9 mouse cellular contexts compared by ENCODE assay signal in the genomic region with DNA sequence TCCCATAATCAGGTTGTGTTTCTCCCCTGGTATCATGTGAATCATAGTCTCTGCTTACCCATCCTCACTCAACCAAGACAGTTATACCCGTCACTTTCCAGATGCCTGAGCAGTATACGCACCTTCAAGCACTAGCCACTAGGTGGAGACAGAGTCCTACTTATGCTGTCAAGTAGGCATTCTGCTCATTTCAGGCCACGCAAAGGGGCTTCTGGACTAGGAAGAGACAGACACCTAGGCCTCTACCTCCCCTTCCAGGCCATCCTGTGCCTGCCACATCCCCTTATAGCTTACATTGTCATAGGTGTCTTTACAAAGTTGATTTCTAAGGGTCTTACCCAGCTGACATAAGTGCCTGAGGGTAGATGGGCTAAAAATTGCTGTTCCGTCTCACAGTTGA. TPM values are rescaled to one million over a fixed set of nuclear protein-coding genes. Genes with fewer than 3 reads are reported as not detected.
A peak's percentile ranks its signal among the peaks of the same experiment; 100 is the strongest.
DNase-seq lines count a peak whose midpoint lies in the region; ATAC-seq lines count a peak whose summit lies in the region.
"Had no signal": no experiment of that assay in that cellular context is flagged by ENCODE, and none has a peak within 500 bp of the region (broad histone marks: within the 10 kb centered on the region; RNA-seq: fewer than 3 reads in every experiment).

No protein-coding gene starts in this region.

- 0 out of 2 replicates have a peak, but pooled peaks cover 4% of the 10 kb centered on the region for H3K4me1 ChIP-seq in heart, embryonic 11.5 days (ENCODE audit: control insufficient read depth, insufficient read depth, low read length)
- peaks cover 32% of the 10 kb centered on the region for H3K4me1 ChIP-seq in forebrain, embryonic 11.5 days (replicated peaks; ENCODE audit: control insufficient read depth, insufficient read depth, low read length)

- no peak overlapping the region for H3K27ac ChIP-seq in heart, embryonic 11.5 days (ENCODE audit: low read depth, low read length)
- H3K27ac ChIP-seq in forebrain, embryonic 11.5 days (ENCODE audit: low read depth, low read length): no peak overlapping the region
- H3K27ac ChIP-seq: macrophage had no signal

- WGBS in heart, embryonic 11.5 days (ENCODE audit: insufficient replicate concordance): 23% methylated on average over 4 of the region's 4 CpGs
- WGBS in forebrain, embryonic 11.5 days: 23% methylated on average over 4 of the region's 4 CpGs

- peaks cover 4% of the 10 kb centered on the region; the same call in 1 of the 2 replicates for H3K9me3 ChIP-seq in heart, embryonic 11.5 days (replicated peaks; ENCODE audit: control insufficient read depth, low read length)
- H3K9me3 ChIP-seq in forebrain, embryonic 11.5 days (ENCODE audit: control insufficient read depth, low read length): no peaks in the 10 kb centered on the region

- peaks cover 11% of the 10 kb centered on the region for H3K27me3 ChIP-seq in heart, embryonic 11.5 days (ENCODE audit: control insufficient read depth, insufficient read depth, low read length)
- H3K27me3 ChIP-seq in forebrain, embryonic 11.5 days (ENCODE audit: control insufficient read depth, insufficient read depth, low read length): no peaks in the 10 kb centered on the region

- H3K36me3 ChIP-seq in heart, embryonic 11.5 days (ENCODE audit: control insufficient read depth, insufficient read depth, low read length): no peaks in the 10 kb centered on the region
- no peaks in the 10 kb centered on the region for H3K36me3 ChIP-seq in forebrain, embryonic 11.5 days (ENCODE audit: control insufficient read depth, insufficient read depth, low read length)

- DNase-seq in heart, adult 11 months: peak; percentile 97
- DNase-seq in c-Kit-positive CD71-negative TER-119-negative erythroid progenitor cells, embryonic 14.5 days (ENCODE audit: low read depth): peak; percentile 71
- DNase-seq in forebrain, embryonic 11.5 days (ENCODE audit: low spot score): peak; percentile 86
- DNase-seq in layer of hippocampus, postnatal 14 days (ENCODE audit: low spot score in 2 of 2): peak; percentile 81 to 91
- DNase-seq in right cerebral cortex, postnatal 10 days (ENCODE audit: low spot score in 2 of 2): peak; percentile 80 to 87

- H3K9ac ChIP-seq in heart, embryonic 11.5 days (ENCODE audit: low read depth, low read length): no peak overlapping the region
- no peak overlapping the region for H3K9ac ChIP-seq in forebrain, embryonic 11.5 days (ENCODE audit: low read length)

- no peak overlapping the region for H3K4me3 ChIP-seq in heart, embryonic 11.5 days (ENCODE audit: low read depth, low read length)
- H3K4me3 ChIP-seq in forebrain, embryonic 11.5 days (ENCODE audit: low read depth, low read length): no peak overlapping the region

- no peak overlapping the region for H3K4me2 ChIP-seq in heart, embryonic 11.5 days
- H3K4me2 ChIP-seq in forebrain, embryonic 11.5 days (ENCODE audit: low read depth, low read length, severe bottlenecking): no peak overlapping the region

- no peak for ATAC-seq in heart, embryonic 11.5 days (replicated peaks; ENCODE audit: insufficient number of reproducible peaks, low FRiP score, low TSS enrichment)
- ATAC-seq in forebrain, embryonic 11.5 days (replicated peaks; ENCODE audit: low FRiP score): no peak
- ATAC-seq in hematopoietic stem cell, adult 5-6 weeks (replicated peaks in 1 of 2; ENCODE audit: insufficient read depth in 1 of 2, low FRiP score in 2 of 2, low TSS enrichment in 1 of 2, low read depth in 1 of 2, poor library complexity in 2 of 2, severe bottlenecking in 2 of 2): peak; percentile 70 to 71
- ATAC-seq in megakaryocyte, adult 5-6 weeks (ENCODE audit: poor library complexity, severe bottlenecking): peak; percentile 72

RNA-seq across cellular contexts. Expression of a gene that starts 41.3 kb away (rescaled TPM):
- 3.4 and 4.2 TPM in 2 replicates for polyA plus RNA-seq in heart, embryonic 11.5 days (2014; fragmentation: Nextera tagmentation; extraction: Ambion mirVana)
- 1.1 and 1.9 TPM in 2 replicates for polyA plus RNA-seq in forebrain, embryonic 11.5 days (2014; fragmentation: Nextera tagmentation; extraction: Ambion mirVana)
- not detected in 2 replicates for total RNA-seq in hematopoietic stem cell, adult 5-6 weeks (2017)
- 1 to 10 TPM; 2.7 to 4.1 TPM for total RNA-seq in layer of hippocampus, postnatal 14 days (2021)
- total RNA-seq in megakaryocyte, adult 5-6 weeks (2015): 0.22 and 1.9 TPM in 2 replicates
- total RNA-seq in megakaryocyte, adult 5-6 weeks (2017): 0.37 and 1.2 TPM in 2 replicates
- polyA plus RNA-seq: macrophage had no signal

Comparison
In these comparisons a context has a peak if more than half of its experiments do, and no peak if none do; other contexts are left out.
1. ATAC-seq: peak in hematopoietic stem cell, adult 5-6 weeks (2 of 2) and megakaryocyte, adult 5-6 weeks (single experiment); none in heart, embryonic 11.5 days (single experiment) and forebrain, embryonic 11.5 days (single experiment).
2. Peak in every context shown above with its lines, with median percentiles within 50 percentile points of each other: DNase-seq.